Mouse (Mus musculus) lung, postnatal 0 days (tissue): ENCODE measurements around the gene Trappc6a. TPM values are rescaled to one million over a fixed set of nuclear protein-coding genes. Genes with fewer than 3 reads are reported as not detected.
A peak's percentile ranks its signal among the peaks of the same experiment; 100 is the strongest.

ENCODE experiments used
- ATAC-seq: fragments of 200-750 bp; cut with Nextera tagmentation; 2 replicates; pipeline ENCODE4 v1.8.0; 2017; ENCODE audit warnings: moderate library complexity
- DNase-seq: peaks from one replicate; pipeline ENCODE4 v3.0.0-alpha.2; 2016; ENCODE audit warnings: low spot score
- H3K27ac ChIP-seq: fragments of 300-500 bp; sonication (generic); 2 replicates; pipeline ENCODE4 v1.5.1; 2014; ENCODE audit warnings: antibody characterized with exemption, mild to moderate bottlenecking, low read length, mixed read lengths
- H3K27me3 ChIP-seq: fragments of 300-500 bp; sonication (generic); replicated peaks from 2 replicates; pipeline ENCODE4 v1.6.1; 2014; ENCODE audit warnings: low read length, mixed read lengths; ENCODE audit not compliant: insufficient read depth
- H3K36me3 ChIP-seq: fragments of 300-500 bp; sonication (generic); 2 replicates; pipeline ENCODE4 v1.6.1; 2014; ENCODE audit warnings: low read length, mixed read lengths; ENCODE audit not compliant: insufficient read depth
- H3K4me1 ChIP-seq: fragments of 300-500 bp; sonication (generic); 2 replicates; pipeline ENCODE4 v1.6.1; 2014; ENCODE audit warnings: antibody characterized with exemption, low read depth, low read length, mixed read lengths; ENCODE audit not compliant: insufficient read depth
- H3K4me2 ChIP-seq: fragments of 300-500 bp; sonication (generic); replicated peaks from 2 replicates; pipeline ENCODE4 v1.6.1; 2014; ENCODE audit warnings: low read depth, mild to moderate bottlenecking, low read length, moderate library complexity, mixed read lengths
- H3K4me3 ChIP-seq: fragments of 300-500 bp; sonication (generic); 2 replicates; pipeline ENCODE4 v1.5.1; 2014; ENCODE audit warnings: low read depth, low read length
- H3K9ac ChIP-seq: fragments of 300-500 bp; sonication (generic); replicated peaks from 2 replicates; pipeline ENCODE4 v1.6.1; 2014; ENCODE audit warnings: low read depth, mild to moderate bottlenecking
- H3K9me3 ChIP-seq: fragments of 300-500 bp; sonication (generic); 2 replicates; pipeline ENCODE4 v1.6.1; 2016; ENCODE audit warnings: low read length, mixed read lengths
- CTCF ChIP-seq: IDR thresholded peaks from 2 replicates; pipeline ENCODE4 v1.5.1; 2016; ENCODE audit warnings: antibody characterized with exemption, mild to moderate bottlenecking
- EP300 ChIP-seq: IDR thresholded peaks from 2 replicates; pipeline ENCODE4 v1.6.1; 2016; ENCODE audit warnings: antibody characterized with exemption, mild to moderate bottlenecking, control low read depth
- WGBS: fragments of 180-500 bp; shearing (Covaris S2); extraction: QIAGEN DNeasy Blood & Tissue Kit; methylation state at CpG from one replicate; pipeline ENCODE4 v1.1.7; 2014; 5-methylcytosine and 5-hydroxymethylcytosine counted together
- polyA plus RNA-seq: library from polyadenylated mRNA; unstranded; fragments of >200 nt; fragmentation: Nextera tagmentation; extraction: Ambion mirVana; gene quantifications from 2 replicates; pipeline ENCODE4 v1.2.1, GENCODE M21; 2015

Trappc6a gene
- polyA plus RNA-seq, 1 experiment from 2014 or later = 91.9 TPM

- Histone ChIP-seq H3K4me2 (no peak overlapping the region), H3K27ac (no peak overlapping the region), H3K36me3 (no peaks in the 10 kb centered on the region), H3K9me3 (no peaks in the 10 kb centered on the region), H3K4me3 (no peak overlapping the region), H3K27me3 (peaks cover 18% of the 10 kb centered on the region; the same call in 1 of the 2 replicates), H3K4me1 (peaks cover 4% of the 10 kb centered on the region; the same call in 1 of the 2 replicates), H3K9ac (no peak overlapping the region)
- no peak for DNase-seq
- TF ChIP-seq CTCF (no peak), EP300 (no peak)
- ATAC-seq = no peak
- WGBS = 37% methylated on average over 14 of the region's 14 CpGs
These were observed 37.9 kb upstream of the Trappc6a start for GRCm38 (mm10) chr7:19470308-19470707.

- Histone ChIP-seq H3K4me1 (peaks cover 4% of the 10 kb centered on the region; the same call in 1 of the 2 replicates), H3K36me3 (no peaks in the 10 kb centered on the region), H3K27me3 (peaks cover 18% of the 10 kb centered on the region; the same call in 1 of the 2 replicates), H3K9ac (no peak overlapping the region), H3K4me3 (no peak overlapping the region), H3K4me2 (no peak overlapping the region), H3K27ac (no peak overlapping the region), H3K9me3 (no peaks in the 10 kb centered on the region)
- DNase-seq (peak; percentile 58), ATAC-seq (peak; percentile 35)
- WGBS = 8% methylated on average over 4 of the region's 4 CpGs
- peak; percentile 71 for TF ChIP-seq EP300
- TF ChIP-seq CTCF = no peak
These were observed 35.8 kb upstream of the Trappc6a start for GRCm38 (mm10) chr7:19472403-19472802.

GRCm38 (mm10) chr7:19473875-19474443, 34.2 kb upstream of the Trappc6a start:
- no peak for TF ChIP-seq CTCF
- TF ChIP-seq EP300 = no peak
- peak; percentile 84 for ATAC-seq
- peaks cover 18% of the 10 kb centered on the region; the same call in 1 of the 2 replicates for H3K27me3 ChIP-seq

DNA sequence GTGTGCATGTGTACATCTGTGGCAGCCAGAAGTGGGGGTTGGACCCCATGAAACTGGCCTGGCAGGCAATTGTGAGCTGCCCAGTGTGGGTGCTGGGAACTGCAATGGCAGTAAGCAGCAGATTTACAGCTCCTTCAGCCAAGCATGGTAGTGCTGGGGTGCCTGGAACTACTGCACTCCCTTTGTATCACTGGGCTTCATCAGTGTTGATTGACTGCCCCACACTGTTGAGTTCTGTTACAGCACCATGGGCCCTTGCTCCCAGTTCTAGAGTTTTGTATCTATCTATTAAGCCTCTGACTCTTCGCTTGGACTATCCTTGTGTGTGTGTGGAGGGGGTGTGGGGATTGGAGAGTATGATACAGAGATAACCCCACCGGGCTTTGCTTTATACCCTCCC, 31.1 kb upstream of the Trappc6a start:
- H3K27me3 ChIP-seq = peaks cover 5% of the 10 kb centered on the region; the same call in 1 of the 2 replicates
- no peak for ATAC-seq
- no peak overlapping the region for H3K4me2 ChIP-seq
- H3K4me1 ChIP-seq = peaks cover 4% of the 10 kb centered on the region; the same call in 1 of the 2 replicates
- no peak for DNase-seq
- no peak overlapping the region for H3K9ac ChIP-seq
- WGBS = 60% methylated on average over 2 of the region's 2 CpGs
- H3K36me3 ChIP-seq = no peaks in the 10 kb centered on the region
- H3K27ac ChIP-seq = no peak overlapping the region
- no peaks in the 10 kb centered on the region for H3K9me3 ChIP-seq
- peak; percentile 54 for TF ChIP-seq CTCF
- no peak for TF ChIP-seq EP300
- no peak overlapping the region for H3K4me3 ChIP-seq

More at GRCm38 (mm10) chr7:19473875-19474443, 34.2 kb upstream of the Trappc6a start:
- peak overlapping the region; percentile 43 for H3K27ac ChIP-seq
- H3K9me3 ChIP-seq = no peaks in the 10 kb centered on the region
- peak; percentile 86 for DNase-seq
- H3K9ac ChIP-seq = 0 out of 2 replicates have a peak overlapping the region, but pooled peaks have one; percentile 16
- H3K36me3 ChIP-seq = no peaks in the 10 kb centered on the region
- H3K4me3 ChIP-seq = peak overlapping the region; percentile 57
- WGBS = 3% methylated on average over 60 of the region's 89 CpGs
- peaks cover 4% of the 10 kb centered on the region; the same call in 1 of the 2 replicates for H3K4me1 ChIP-seq
- peak overlapping the region; percentile 88 for H3K4me2 ChIP-seq

DNA sequence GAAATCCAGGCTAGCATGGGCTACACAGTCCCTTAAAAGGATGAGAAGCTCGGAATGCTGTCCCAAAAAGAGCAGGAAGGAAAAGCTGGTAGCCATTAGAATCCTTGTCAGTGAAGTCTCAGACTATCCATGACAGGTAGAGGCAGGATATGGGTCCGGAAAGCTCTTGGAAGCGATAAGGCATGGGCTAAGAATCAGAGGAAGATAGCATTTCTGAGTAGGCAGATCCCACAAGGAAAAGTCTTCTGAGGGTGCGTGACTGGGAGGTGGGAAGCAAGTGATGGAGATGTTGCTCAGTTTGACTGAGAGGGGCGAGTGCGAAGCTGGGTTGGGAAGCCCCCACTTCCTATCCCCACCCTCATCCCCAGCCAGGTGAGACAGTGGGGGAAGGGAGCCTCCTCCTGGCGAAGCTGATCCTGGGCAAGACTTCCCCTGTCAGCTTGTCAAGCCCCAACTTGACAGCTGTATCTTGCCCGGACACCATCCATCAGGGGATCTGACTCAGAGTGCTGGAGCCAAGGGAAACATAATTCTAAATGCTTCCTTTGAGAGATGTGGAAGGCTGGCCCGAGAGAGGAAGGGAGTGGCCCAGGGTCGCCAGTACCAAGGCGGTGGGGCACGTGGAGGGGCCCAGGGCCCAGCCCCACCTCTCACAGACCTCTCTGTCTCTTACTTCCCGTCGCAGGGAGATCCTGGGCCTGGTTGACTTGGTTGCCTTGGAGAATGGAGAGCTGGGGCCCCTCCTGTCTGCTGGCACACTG, 30.4 kb upstream of the Trappc6a start:
- Histone ChIP-seq H3K9ac (no peak overlapping the region), H3K4me1 (peaks cover 4% of the 10 kb centered on the region; the same call in 1 of the 2 replicates), H3K4me3 (no peak overlapping the region), H3K36me3 (no peaks in the 10 kb centered on the region), H3K27ac (peak overlapping the region; percentile 9; the same call in 1 of the 2 replicates), H3K9me3 (no peaks in the 10 kb centered on the region), H3K27me3 (peaks cover 5% of the 10 kb centered on the region; the same call in 1 of the 2 replicates), H3K4me2 (no peak overlapping the region)
- DNase-seq (peak; percentile 41), ATAC-seq (peak; percentile 58)
- 17% methylated on average over 14 of the region's 14 CpGs for WGBS
- TF ChIP-seq EP300 (no peak), CTCF (0 out of 2 replicates have a peak, but pooled peaks have one; percentile 8)

- H3K4me1 ChIP-seq = no peaks in the 10 kb centered on the region
- ATAC-seq (no peak), DNase-seq (no peak)
- no peak overlapping the region for H3K4me2 ChIP-seq
- H3K9me3 ChIP-seq = no peaks in the 10 kb centered on the region
- H3K4me3 ChIP-seq = no peak overlapping the region
- no peaks in the 10 kb centered on the region for H3K36me3 ChIP-seq
- TF ChIP-seq EP300 (no peak), CTCF (no peak)
- WGBS = 87% methylated on average over 8 of the region's 8 CpGs
- H3K9ac ChIP-seq = no peak overlapping the region
- H3K27ac ChIP-seq = no peak overlapping the region
- H3K27me3 ChIP-seq = no peaks in the 10 kb centered on the region
These were observed 24.9 kb upstream of the Trappc6a start for GRCm38 (mm10) chr7:19483281-19483680.
